1 mouse cellular context compared by ENCODE assay signal in genomic region chr6:124477221-124477655, GRCm38 (mm10).
A peak's percentile ranks its signal among the peaks of the same experiment; 100 is the strongest.
TF ChIP-seq lines count a peak whose summit lies in the region.

No protein-coding gene starts in this region.

TF ChIP-seq in CH12.LX, 34 proteins besides CTCF, POLR2A, EP300 and RAD21 (continued from another document):
- TF ChIP-seq NRF1 (IDR thresholded peaks at IDR 0.05; ENCODE audit: low read depth, low read length) (no peak), SIN3A (IDR thresholded peaks at IDR 0.05; ENCODE audit: low read length) (peak; percentile 78), JUN (IDR thresholded peaks at IDR 0.05; ENCODE audit: insufficient read depth, low read depth, low read length) (no peak), NELFE (IDR thresholded peaks at IDR 0.05; ENCODE audit: low read depth, low read length) (0 out of 2 replicates have a peak, but pooled peaks have one; percentile 49), TCF12 (IDR thresholded peaks at IDR 0.05; ENCODE audit: low read depth, low read length) (peak; percentile 17; the same call in 1 of the 2 replicates)
